Mouse (Mus musculus): ENCODE results near the gene Syne4. TPM values are rescaled to one million over a fixed set of nuclear protein-coding genes. Genes with fewer than 3 reads are reported as not detected.
A peak's percentile ranks its signal among the peaks of the same experiment; 100 is the strongest.

Syne4 gene
- total and polyA plus RNA-seq, 3 experiments: 2.1 to 4.0 (median 2.6) TPM

- DNase-seq (ENCODE audit: low spot score) (no peak), ATAC-seq (ENCODE audit: extremely low read depth, insufficient number of reproducible peaks, low FRiP score, poor library complexity, severe bottlenecking) (no peak)
- no peak for TF ChIP-seq TAL1 (conservative IDR thresholded peaks at IDR 0.05; ENCODE audit: low read depth, low read length)
- no peak for TF ChIP-seq GATA1 (IDR thresholded peaks at IDR 0.05; ENCODE audit: borderline replicate concordance, low read length)
- no peak for TF ChIP-seq GATA2 (IDR thresholded peaks at IDR 0.05; ENCODE audit: borderline replicate concordance, low read depth, low read length)
- TF ChIP-seq POLR2AphosphoS5 (IDR thresholded peaks at IDR 0.05; ENCODE audit: insufficient replicate concordance, low read depth, low read length): no peak
- no peak for TF ChIP-seq CTCF (IDR thresholded peaks at IDR 0.05; ENCODE audit: low read depth, low read length)
- H3K4me3 ChIP-seq (ENCODE audit: low read depth, low read length): no peak overlapping the region
- no peaks in the 10 kb centered on the region for H3K36me3 ChIP-seq (replicated peaks)
- H3K4me1 ChIP-seq (ENCODE audit: insufficient read depth, low read depth, low read length): no peaks in the 10 kb centered on the region
- H3K9me3 ChIP-seq (replicated peaks): no peaks in the 10 kb centered on the region
- peaks cover 34% of the 10 kb centered on the region for H3K27me3 ChIP-seq (ENCODE audit: insufficient read depth, low read length)
These were observed 25.0 kb downstream of the Syne4 start for GRCm38 (mm10) chr7:30339432-30340109.

GRCm38 (mm10) chr7:30346635-30347379 lies 32.2 kb downstream of the Syne4 start:
- no peak for ATAC-seq (ENCODE audit: extremely low read depth, insufficient number of reproducible peaks, low FRiP score, poor library complexity, severe bottlenecking)
- Histone ChIP-seq H3K4me3 (ENCODE audit: low read depth, low read length) (no peak overlapping the region), H3K36me3 (replicated peaks) (no peaks in the 10 kb centered on the region), H3K4me1 (ENCODE audit: insufficient read depth, low read depth, low read length) (peaks cover 2% of the 10 kb centered on the region; the same call in 1 of the 2 replicates), H3K9me3 (replicated peaks) (no peaks in the 10 kb centered on the region), H3K27me3 (ENCODE audit: insufficient read depth, low read length) (peaks cover 21% of the 10 kb centered on the region)
- DNase-seq (ENCODE audit: low spot score): no peak
- TF ChIP-seq POLR2AphosphoS5 (IDR thresholded peaks at IDR 0.05; ENCODE audit: insufficient replicate concordance, low read depth, low read length) (no peak), GATA2 (IDR thresholded peaks at IDR 0.05; ENCODE audit: borderline replicate concordance, low read depth, low read length) (no peak), CTCF (IDR thresholded peaks at IDR 0.05; ENCODE audit: low read depth, low read length) (no peak), TAL1 (conservative IDR thresholded peaks at IDR 0.05; ENCODE audit: low read depth, low read length) (no peak), GATA1 (IDR thresholded peaks at IDR 0.05; ENCODE audit: borderline replicate concordance, low read length) (no peak)

GRCm38 (mm10) chr7:30347828-30348227 lies 33.2 kb downstream of the Syne4 start:
- TF ChIP-seq TAL1 (conservative IDR thresholded peaks at IDR 0.05; ENCODE audit: low read depth, low read length) (no peak), CTCF (IDR thresholded peaks at IDR 0.05; ENCODE audit: low read depth, low read length) (peak; percentile 77)
- peaks cover 23% of the 10 kb centered on the region for H3K27me3 ChIP-seq (ENCODE audit: insufficient read depth, low read length)
- DNase-seq (ENCODE audit: low spot score) (peak; percentile 28), ATAC-seq (ENCODE audit: extremely low read depth, insufficient number of reproducible peaks, low FRiP score, poor library complexity, severe bottlenecking) (no peak)
- no peaks in the 10 kb centered on the region for H3K36me3 ChIP-seq (replicated peaks)
- no peak overlapping the region for H3K4me3 ChIP-seq (ENCODE audit: low read depth, low read length)
- peaks cover 2% of the 10 kb centered on the region; the same call in 1 of the 2 replicates for H3K4me1 ChIP-seq (ENCODE audit: insufficient read depth, low read depth, low read length)
- H3K9me3 ChIP-seq (replicated peaks): no peaks in the 10 kb centered on the region

GRCm38 (mm10) chr7:30353279-30353822 lies 38.7 kb downstream of the Syne4 start:
- Histone ChIP-seq H3K27me3 (ENCODE audit: insufficient read depth, low read length) (peaks cover 22% of the 10 kb centered on the region), H3K4me3 (ENCODE audit: low read depth, low read length) (no peak overlapping the region), H3K36me3 (replicated peaks) (no peaks in the 10 kb centered on the region), H3K4me1 (ENCODE audit: insufficient read depth, low read depth, low read length) (no peaks in the 10 kb centered on the region), H3K9me3 (replicated peaks) (no peaks in the 10 kb centered on the region)
- TF ChIP-seq CTCF (IDR thresholded peaks at IDR 0.05; ENCODE audit: low read depth, low read length) (peak; percentile 78), GATA2 (IDR thresholded peaks at IDR 0.05; ENCODE audit: borderline replicate concordance, low read depth, low read length) (no peak), GATA1 (IDR thresholded peaks at IDR 0.05; ENCODE audit: borderline replicate concordance, low read length) (no peak)
- no peak for ATAC-seq (ENCODE audit: extremely low read depth, insufficient number of reproducible peaks, low FRiP score, poor library complexity, severe bottlenecking)
- peak; percentile 25 for DNase-seq (ENCODE audit: low spot score)

GRCm38 (mm10) chr7:30354059-30354458 lies 39.5 kb downstream of the Syne4 start:
- ATAC-seq (ENCODE audit: extremely low read depth, insufficient number of reproducible peaks, low FRiP score, poor library complexity, severe bottlenecking) (no peak), DNase-seq (ENCODE audit: low spot score) (no peak)
- no peak for TF ChIP-seq CTCF (IDR thresholded peaks at IDR 0.05; ENCODE audit: low read depth, low read length)
- no peak for TF ChIP-seq GATA1 (IDR thresholded peaks at IDR 0.05; ENCODE audit: borderline replicate concordance, low read length)
- no peak for TF ChIP-seq TAL1 (conservative IDR thresholded peaks at IDR 0.05; ENCODE audit: low read depth, low read length)
- TF ChIP-seq GATA2 (IDR thresholded peaks at IDR 0.05; ENCODE audit: borderline replicate concordance, low read depth, low read length): no peak
- TF ChIP-seq POLR2AphosphoS5 (IDR thresholded peaks at IDR 0.05; ENCODE audit: insufficient replicate concordance, low read depth, low read length): no peak
- Histone ChIP-seq H3K9me3 (replicated peaks) (no peaks in the 10 kb centered on the region), H3K4me1 (ENCODE audit: insufficient read depth, low read depth, low read length) (no peaks in the 10 kb centered on the region), H3K36me3 (replicated peaks) (no peaks in the 10 kb centered on the region), H3K4me3 (ENCODE audit: low read depth, low read length) (no peak overlapping the region), H3K27me3 (ENCODE audit: insufficient read depth, low read length) (peaks cover 18% of the 10 kb centered on the region)

GRCm38 (mm10) chr7:30358378-30359186 lies 44.0 kb downstream of the Syne4 start:
- no peaks in the 10 kb centered on the region for H3K36me3 ChIP-seq (replicated peaks)
- no peak for ATAC-seq (ENCODE audit: extremely low read depth, insufficient number of reproducible peaks, low FRiP score, poor library complexity, severe bottlenecking)
- H3K27me3 ChIP-seq (ENCODE audit: insufficient read depth, low read length): peaks cover 12% of the 10 kb centered on the region
- H3K4me3 ChIP-seq (ENCODE audit: low read depth, low read length): no peak overlapping the region
- no peaks in the 10 kb centered on the region for H3K9me3 ChIP-seq (replicated peaks)
- DNase-seq (ENCODE audit: low spot score): no peak
- no peaks in the 10 kb centered on the region for H3K4me1 ChIP-seq (ENCODE audit: insufficient read depth, low read depth, low read length)
- no peak for TF ChIP-seq CTCF (IDR thresholded peaks at IDR 0.05; ENCODE audit: low read depth, low read length)
- no peak for TF ChIP-seq GATA1 (IDR thresholded peaks at IDR 0.05; ENCODE audit: borderline replicate concordance, low read length)
- TF ChIP-seq GATA2 (IDR thresholded peaks at IDR 0.05; ENCODE audit: borderline replicate concordance, low read depth, low read length): no peak
- no peak for TF ChIP-seq POLR2AphosphoS5 (IDR thresholded peaks at IDR 0.05; ENCODE audit: insufficient replicate concordance, low read depth, low read length)
- no peak for TF ChIP-seq TAL1 (conservative IDR thresholded peaks at IDR 0.05; ENCODE audit: low read depth, low read length)

All from G1E (cell line).